Mouse (Mus musculus): ENCODE measurements around the gene Brd7.

DNA sequence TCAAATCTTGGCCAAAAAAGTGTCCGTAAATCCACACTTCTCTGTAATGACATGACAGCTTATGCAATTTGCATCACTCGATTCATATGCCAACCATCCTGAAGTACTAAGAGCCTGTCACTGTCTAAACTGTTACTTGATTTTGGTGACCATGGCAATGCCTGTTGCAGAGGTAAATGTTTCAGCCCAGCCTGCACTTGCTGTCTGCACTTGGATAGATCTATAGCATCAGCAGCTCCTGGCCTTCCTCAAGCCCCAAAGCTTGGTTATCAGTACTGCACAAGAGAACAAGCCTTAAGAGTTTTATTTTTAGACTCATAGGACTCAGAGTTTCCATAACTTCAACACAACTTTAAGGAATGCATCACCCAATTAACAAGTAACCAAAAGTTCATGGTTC, 27.6 kb downstream of the Brd7 start:
- no peak for TF ChIP-seq CTCF (IDR thresholded peaks at IDR 0.05; ENCODE audit: low read depth)
- no peak for TF ChIP-seq EP300 (IDR thresholded peaks at IDR 0.05; ENCODE audit: low read depth)
